Mouse (Mus musculus) kidney, adult 10 weeks (tissue): ENCODE data around the gene Kcnk12. TPM values are rescaled to one million over a fixed set of nuclear protein-coding genes. Genes with fewer than 3 reads are reported as not detected.

Experiments
- polyA plus RNA-seq: library from polyadenylated mRNA; stranded (reverse); fragments of 350-450 nt; fragmentation: Illumina TruSeq; extraction: RNeasy Lipid Tissue Mini Kit (QIAGEN cat#74804); gene quantifications from one replicate; pipeline ENCODE4 v1.2.3, GENCODE M21; 2014; ENCODE audit warnings: low read depth, low replicate concordance

Kcnk12 gene
- polyA plus RNA-seq = not detected

GRCm38 (mm10) chr17:87797688-87798291 lies at the start of gene Kcnk12:
Gene Kcnk12 (minus strand): TSS chr17:87797994.

Other genes with a start within 250 kb of the Kcnk12 start
- gene Epcam, start 162.0 kb downstream of the Kcnk12 start, polyA plus RNA-seq = 141 TPM
- 26.1 TPM for gene Msh2, start 125.7 kb downstream of the Kcnk12 start, polyA plus RNA-seq
- not detected for gene Rpl36-ps4, start 123.0 kb upstream of the Kcnk12 start, polyA plus RNA-seq
- 15.0 TPM for gene Msh6, start 177.1 kb upstream of the Kcnk12 start, polyA plus RNA-seq